Mouse (Mus musculus): ENCODE data around the gene Ptprb. TPM values are rescaled to one million over a fixed set of nuclear protein-coding genes. Genes with fewer than 3 reads are reported as not detected.

Ptprb gene
- polyA plus RNA-seq, 1 experiment from 2014 or later, result 3.4 TPM

DNA sequence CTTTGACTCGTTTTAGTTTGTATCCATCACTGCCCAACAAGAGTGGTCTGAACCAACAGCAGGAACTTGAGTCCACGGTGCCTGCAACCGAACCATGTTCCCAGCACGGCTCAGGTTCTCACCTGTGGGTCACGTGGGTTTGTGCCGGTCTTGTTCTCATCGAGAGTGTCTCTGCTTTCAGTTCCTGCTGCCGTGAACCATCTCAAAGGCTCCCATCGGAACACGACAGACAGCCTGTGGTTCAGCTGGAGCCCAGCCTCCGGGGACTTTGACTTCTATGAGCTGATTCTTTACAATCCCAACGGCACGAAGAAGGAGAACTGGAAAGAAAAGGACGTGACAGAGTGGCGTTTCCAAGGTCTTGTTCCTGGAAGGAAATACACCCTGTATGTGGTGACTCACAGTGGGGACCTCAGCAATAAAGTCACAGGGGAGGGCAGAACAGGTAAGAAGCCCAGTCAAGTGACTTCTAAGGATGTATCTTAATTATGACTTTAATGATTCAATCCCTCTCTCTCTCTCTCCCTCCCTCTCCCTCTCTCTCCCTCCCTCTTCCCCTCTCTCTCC lies 71.4 kb downstream of the Ptprb start:
- Histone ChIP-seq H3K4me2 (no peak overlapping the region), H3K9ac (no peak overlapping the region), H3K4me1 (replicated peaks) (peaks cover 5% of the 10 kb centered on the region; the same call in 1 of the 2 replicates), H3K27ac (replicated peaks) (no peak overlapping the region), H3K27me3 (no peaks in the 10 kb centered on the region), H3K36me3 (no peaks in the 10 kb centered on the region), H3K9me3 (no peaks in the 10 kb centered on the region), H3K4me3 (no peak overlapping the region)
- no peak for ATAC-seq (ENCODE audit: low read depth)
- 87% methylated on average over 15 of the region's 15 CpGs for WGBS

DNA sequence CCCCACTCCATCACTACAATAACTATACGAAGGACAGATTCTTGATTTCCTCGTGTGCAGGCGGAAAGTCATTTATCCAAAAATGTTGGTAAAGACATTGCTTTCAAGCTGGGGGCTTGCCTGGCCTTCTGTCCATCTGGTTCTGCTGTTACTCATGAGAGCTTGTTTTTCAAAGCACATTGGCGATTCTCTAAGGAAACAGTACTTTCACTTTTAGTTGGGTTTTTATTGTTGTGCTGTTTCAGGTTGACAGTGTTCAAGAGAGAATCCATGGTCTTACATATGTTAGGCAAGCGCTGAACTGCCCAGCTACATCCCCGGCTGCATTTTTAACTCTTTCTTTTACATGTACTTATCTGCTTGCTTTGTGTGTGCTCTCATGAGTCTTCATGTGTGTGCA lies 73.7 kb downstream of the Ptprb start:
- H3K36me3 ChIP-seq, result no peaks in the 10 kb centered on the region
- H3K9ac ChIP-seq, result no peak overlapping the region
- H3K4me3 ChIP-seq, result no peak overlapping the region
- no peaks in the 10 kb centered on the region for H3K27me3 ChIP-seq
- no peak overlapping the region for H3K27ac ChIP-seq (replicated peaks)
- no peaks in the 10 kb centered on the region for H3K9me3 ChIP-seq
- peaks cover 17% of the 10 kb centered on the region for H3K4me1 ChIP-seq (replicated peaks)
- no peak for ATAC-seq (ENCODE audit: low read depth)
- H3K4me2 ChIP-seq, result no peak overlapping the region
- 95% methylated on average over 6 of the region's 6 CpGs for WGBS

DNA sequence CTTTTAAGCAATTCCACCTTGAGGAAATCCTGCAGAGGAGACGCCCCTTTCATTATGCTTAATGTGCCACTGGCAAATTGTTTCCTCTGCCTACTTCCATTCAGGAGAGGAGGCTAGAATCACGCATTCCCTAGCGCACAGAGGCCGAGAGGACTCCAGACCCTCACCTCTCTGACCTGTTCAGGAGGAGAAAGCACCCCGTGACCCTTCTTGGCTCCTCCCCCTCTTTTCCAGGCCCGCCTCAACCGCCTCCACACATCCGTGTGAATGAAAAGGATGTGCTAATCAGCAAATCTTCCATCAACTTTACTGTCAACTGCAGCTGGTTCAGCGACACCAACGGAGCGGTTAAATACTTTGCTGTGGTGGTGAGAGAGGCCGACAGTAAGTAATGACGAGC lies 75.2 kb downstream of the Ptprb start:
- H3K9ac ChIP-seq, result no peak overlapping the region
- H3K4me1 ChIP-seq (replicated peaks), result peaks cover 24% of the 10 kb centered on the region
- H3K36me3 ChIP-seq, result no peaks in the 10 kb centered on the region
- H3K4me2 ChIP-seq, result no peak overlapping the region
- H3K27me3 ChIP-seq, result no peaks in the 10 kb centered on the region
- no peak overlapping the region for H3K27ac ChIP-seq (replicated peaks)
- 22% methylated on average over 13 of the region's 13 CpGs for WGBS
- H3K4me3 ChIP-seq, result no peak overlapping the region
- H3K9me3 ChIP-seq, result no peaks in the 10 kb centered on the region
- ATAC-seq (ENCODE audit: low read depth), result no peak

DNA sequence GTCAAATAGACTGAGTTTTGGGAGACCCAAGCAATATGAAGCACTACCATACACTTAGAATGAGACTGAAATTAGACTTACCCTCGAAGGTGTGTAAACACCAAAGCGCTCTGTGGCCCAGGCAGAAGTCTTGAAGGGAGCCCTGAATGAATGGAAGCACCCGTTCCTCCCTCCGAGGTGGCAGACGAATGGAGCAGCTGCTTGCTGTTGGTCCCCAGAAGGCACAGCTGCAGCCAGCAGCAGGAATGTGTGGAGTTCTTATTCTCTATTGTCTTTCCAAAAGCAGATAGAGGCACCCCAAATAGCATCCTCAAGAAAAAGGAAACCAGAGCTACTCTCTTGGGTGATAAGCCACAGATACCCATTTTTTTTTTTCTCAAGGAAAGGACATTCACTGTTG lies 79.0 kb downstream of the Ptprb start:
- no peak overlapping the region for H3K9ac ChIP-seq
- no peak overlapping the region for H3K4me2 ChIP-seq
- H3K27me3 ChIP-seq, result no peaks in the 10 kb centered on the region
- H3K4me3 ChIP-seq, result no peak overlapping the region
- 44% methylated on average over 5 of the region's 5 CpGs for WGBS
- no peaks in the 10 kb centered on the region for H3K9me3 ChIP-seq
- no peak for ATAC-seq (ENCODE audit: low read depth)
- H3K36me3 ChIP-seq, result no peaks in the 10 kb centered on the region
- no peak overlapping the region for H3K27ac ChIP-seq (replicated peaks)
- H3K4me1 ChIP-seq (replicated peaks), result peaks cover 31% of the 10 kb centered on the region

DNA sequence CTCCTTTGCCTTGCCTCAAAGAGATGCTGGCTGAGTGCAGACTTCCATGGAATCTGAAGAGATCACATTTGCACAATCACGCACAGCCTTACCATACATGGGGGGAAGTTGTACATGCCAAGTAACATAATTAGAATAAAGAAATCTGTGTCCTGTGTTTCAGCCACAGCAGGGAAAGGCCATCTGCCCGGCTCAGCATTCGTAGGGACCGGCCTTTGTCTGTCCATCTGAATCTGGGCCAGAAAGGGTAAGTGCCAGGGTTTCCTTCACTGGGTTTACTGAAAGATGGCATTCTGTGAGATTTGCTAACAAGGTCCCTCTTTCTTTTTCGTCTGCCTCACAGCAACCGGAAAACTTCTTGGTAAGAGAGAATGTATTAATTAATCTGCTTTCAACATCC lies 86.9 kb downstream of the Ptprb start:
- Histone ChIP-seq H3K27me3 (peaks cover 17% of the 10 kb centered on the region), H3K4me3 (no peak overlapping the region), H3K9ac (no peak overlapping the region), H3K36me3 (no peaks in the 10 kb centered on the region), H3K9me3 (no peaks in the 10 kb centered on the region), H3K27ac (replicated peaks) (peak overlapping the region; percentile 64), H3K4me2 (no peak overlapping the region), H3K4me1 (replicated peaks) (peaks cover 21% of the 10 kb centered on the region)
- ATAC-seq (ENCODE audit: low read depth), result peak; percentile 89
- 38% methylated on average over 6 of the region's 6 CpGs for WGBS

DNA sequence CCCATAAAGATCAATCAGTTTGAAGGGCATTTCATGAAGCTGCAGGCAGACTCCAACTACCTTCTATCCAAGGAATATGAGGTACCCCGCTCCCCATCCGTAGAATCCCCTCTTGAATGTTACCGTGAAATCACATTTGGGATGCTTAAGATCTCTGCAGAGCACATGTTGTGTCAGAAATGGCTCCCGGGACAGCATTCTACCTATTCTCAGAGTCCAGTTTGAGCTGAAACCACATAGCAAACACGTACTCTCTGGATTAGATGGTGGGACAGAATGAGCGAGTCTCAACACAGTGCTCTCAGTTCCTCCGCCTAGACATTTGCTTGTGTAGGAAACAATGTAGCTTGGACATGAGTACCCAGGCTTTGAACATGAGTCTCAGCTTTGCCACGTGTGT lies 87.3 kb downstream of the Ptprb start:
- Histone ChIP-seq H3K36me3 (no peaks in the 10 kb centered on the region), H3K27ac (replicated peaks) (peak overlapping the region; percentile 64), H3K27me3 (peaks cover 19% of the 10 kb centered on the region), H3K4me3 (no peak overlapping the region), H3K9ac (no peak overlapping the region), H3K9me3 (no peaks in the 10 kb centered on the region), H3K4me1 (replicated peaks) (peaks cover 21% of the 10 kb centered on the region), H3K4me2 (no peak overlapping the region)
- peak; percentile 84 for ATAC-seq (ENCODE audit: low read depth)
- WGBS, result 51% methylated on average over 8 of the region's 8 CpGs

DNA sequence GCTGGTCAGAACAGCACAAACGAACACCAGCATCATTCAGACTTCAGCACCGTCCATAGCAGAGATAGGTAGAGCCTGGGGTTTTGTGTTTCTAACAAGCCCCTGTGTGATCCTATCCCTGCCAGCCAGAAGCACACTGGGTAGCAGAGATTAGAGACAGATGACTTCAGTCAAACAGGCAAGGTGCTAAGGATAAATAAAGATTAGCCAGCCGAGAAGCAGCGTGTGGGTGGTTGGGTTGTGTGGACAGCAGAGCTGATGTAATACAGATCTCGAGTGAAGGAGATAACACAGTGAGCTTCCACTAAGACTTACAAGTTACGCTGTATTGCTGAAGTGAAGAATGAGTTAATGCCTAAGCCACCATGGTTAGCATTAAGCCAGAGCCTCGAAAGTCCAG lies 89.4 kb downstream of the Ptprb start:
- Histone ChIP-seq H3K36me3 (no peaks in the 10 kb centered on the region), H3K4me3 (no peak overlapping the region), H3K9ac (no peak overlapping the region), H3K27me3 (peaks cover 28% of the 10 kb centered on the region), H3K27ac (replicated peaks) (no peak overlapping the region), H3K4me2 (no peak overlapping the region), H3K9me3 (no peaks in the 10 kb centered on the region), H3K4me1 (replicated peaks) (peaks cover 14% of the 10 kb centered on the region)
- 71% methylated on average over 7 of the region's 7 CpGs for WGBS
- ATAC-seq (ENCODE audit: low read depth), result no peak

DNA sequence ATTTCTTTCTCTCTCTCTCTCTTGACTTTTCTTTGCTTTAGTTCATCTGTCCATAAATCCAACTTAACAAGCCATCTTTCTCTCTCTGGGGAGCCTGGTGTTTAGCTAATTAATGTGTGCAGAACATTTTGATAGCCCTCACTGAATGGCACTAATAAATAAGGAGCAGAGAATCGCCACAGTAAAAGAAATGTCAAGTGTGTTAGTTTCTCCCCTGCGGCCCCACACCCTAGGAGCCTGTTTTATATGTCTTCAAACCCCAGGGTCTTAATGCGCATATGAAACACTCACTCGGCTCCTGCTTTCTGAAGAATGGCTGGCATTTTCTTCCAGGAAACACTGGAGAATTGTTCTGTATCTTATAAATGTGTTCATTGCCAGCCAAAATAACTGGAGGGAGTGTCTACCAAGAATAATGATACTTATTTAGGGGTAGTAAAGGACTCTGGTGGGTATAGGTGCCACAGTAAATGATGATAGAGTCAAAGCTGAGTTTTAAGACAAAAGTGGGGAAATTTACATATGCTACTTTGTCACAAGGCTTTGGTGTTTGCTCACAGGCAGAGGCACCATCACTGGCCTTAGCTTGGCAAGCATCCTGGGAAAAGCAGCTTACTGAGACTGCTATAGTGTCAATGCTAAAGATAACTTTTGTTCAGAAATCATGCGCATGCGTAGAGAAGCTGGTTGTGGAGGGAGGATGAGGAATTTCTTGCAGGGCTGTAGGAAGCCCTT lies 95.8 kb downstream of the Ptprb start:
- H3K27ac ChIP-seq (replicated peaks), result peak overlapping the region; percentile 49
- ATAC-seq (ENCODE audit: low read depth), result peak; percentile 92

DNA sequence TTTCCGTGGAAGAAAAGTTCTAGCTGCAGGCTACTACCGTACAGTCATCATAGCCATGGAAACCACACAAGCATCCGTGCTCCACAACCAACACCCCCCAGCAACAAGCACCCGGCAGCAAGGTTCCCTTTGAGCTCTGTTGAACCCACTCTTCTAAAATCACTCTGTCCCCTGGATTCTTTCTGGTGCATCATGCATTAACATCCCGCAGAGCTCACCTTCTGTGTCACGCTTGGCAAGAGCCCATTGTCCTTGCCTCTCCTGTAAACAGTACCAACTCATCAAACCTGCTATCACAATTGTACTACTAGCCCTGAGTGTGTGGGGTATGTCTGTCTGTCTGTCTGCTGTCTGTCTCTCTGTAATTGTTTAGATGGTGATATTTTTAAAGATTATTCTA lies 98.8 kb downstream of the Ptprb start:
- ATAC-seq (ENCODE audit: low read depth), result no peak
- H3K4me1 ChIP-seq (replicated peaks), result peaks cover 16% of the 10 kb centered on the region; the same call in 1 of the 2 replicates
- H3K36me3 ChIP-seq, result no peaks in the 10 kb centered on the region
- no peak overlapping the region for H3K9ac ChIP-seq
- no peak overlapping the region for H3K27ac ChIP-seq (replicated peaks)
- peaks cover 6% of the 10 kb centered on the region for H3K27me3 ChIP-seq
- no peaks in the 10 kb centered on the region for H3K9me3 ChIP-seq
- 84% methylated on average over 6 of the region's 6 CpGs for WGBS
- H3K4me3 ChIP-seq, result no peak overlapping the region
- no peak overlapping the region for H3K4me2 ChIP-seq

More for the DNA sequence above, 95.8 kb downstream of the Ptprb start:
- H3K27me3 ChIP-seq, result peaks cover 17% of the 10 kb centered on the region
- H3K9ac ChIP-seq, result no peak overlapping the region
- no peaks in the 10 kb centered on the region for H3K9me3 ChIP-seq
- H3K36me3 ChIP-seq, result no peaks in the 10 kb centered on the region
- 10% methylated on average over 6 of the region's 6 CpGs for WGBS
- peak overlapping the region; percentile 16; the same call in 1 of the 2 replicates for H3K4me2 ChIP-seq
- H3K4me3 ChIP-seq, result no peak overlapping the region
- H3K4me1 ChIP-seq (replicated peaks), result peaks cover 16% of the 10 kb centered on the region; the same call in 1 of the 2 replicates

DNA sequence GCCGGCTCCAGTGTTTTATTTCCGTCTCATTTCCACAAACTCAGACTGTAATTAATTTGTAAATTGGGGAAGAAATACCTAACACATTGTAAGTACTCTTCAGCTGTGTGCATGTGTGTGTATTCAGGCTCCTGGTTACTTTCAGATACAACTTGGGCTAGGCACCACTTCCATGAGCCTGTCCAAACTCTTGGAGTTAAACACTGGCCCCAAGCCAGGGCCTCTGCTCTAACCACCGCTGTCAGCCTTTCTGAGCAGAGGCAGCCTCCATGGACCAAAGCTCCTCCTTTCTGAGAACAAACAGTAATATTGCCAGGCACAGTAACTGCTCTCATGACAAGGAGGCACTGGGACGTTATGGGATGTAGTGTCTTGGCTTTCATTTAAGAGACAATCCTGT lies 101.5 kb downstream of the Ptprb start:
- ATAC-seq (ENCODE audit: low read depth), result no peak
- no peak overlapping the region for H3K9ac ChIP-seq
- no peak overlapping the region for H3K27ac ChIP-seq (replicated peaks)
- no peaks in the 10 kb centered on the region for H3K9me3 ChIP-seq
- peaks cover 29% of the 10 kb centered on the region for H3K27me3 ChIP-seq
- H3K36me3 ChIP-seq, result no peaks in the 10 kb centered on the region
- no peak overlapping the region for H3K4me2 ChIP-seq
- H3K4me1 ChIP-seq (replicated peaks), result no peaks in the 10 kb centered on the region
- WGBS, result 82% methylated on average over 4 of the region's 4 CpGs
- H3K4me3 ChIP-seq, result no peak overlapping the region

DNA sequence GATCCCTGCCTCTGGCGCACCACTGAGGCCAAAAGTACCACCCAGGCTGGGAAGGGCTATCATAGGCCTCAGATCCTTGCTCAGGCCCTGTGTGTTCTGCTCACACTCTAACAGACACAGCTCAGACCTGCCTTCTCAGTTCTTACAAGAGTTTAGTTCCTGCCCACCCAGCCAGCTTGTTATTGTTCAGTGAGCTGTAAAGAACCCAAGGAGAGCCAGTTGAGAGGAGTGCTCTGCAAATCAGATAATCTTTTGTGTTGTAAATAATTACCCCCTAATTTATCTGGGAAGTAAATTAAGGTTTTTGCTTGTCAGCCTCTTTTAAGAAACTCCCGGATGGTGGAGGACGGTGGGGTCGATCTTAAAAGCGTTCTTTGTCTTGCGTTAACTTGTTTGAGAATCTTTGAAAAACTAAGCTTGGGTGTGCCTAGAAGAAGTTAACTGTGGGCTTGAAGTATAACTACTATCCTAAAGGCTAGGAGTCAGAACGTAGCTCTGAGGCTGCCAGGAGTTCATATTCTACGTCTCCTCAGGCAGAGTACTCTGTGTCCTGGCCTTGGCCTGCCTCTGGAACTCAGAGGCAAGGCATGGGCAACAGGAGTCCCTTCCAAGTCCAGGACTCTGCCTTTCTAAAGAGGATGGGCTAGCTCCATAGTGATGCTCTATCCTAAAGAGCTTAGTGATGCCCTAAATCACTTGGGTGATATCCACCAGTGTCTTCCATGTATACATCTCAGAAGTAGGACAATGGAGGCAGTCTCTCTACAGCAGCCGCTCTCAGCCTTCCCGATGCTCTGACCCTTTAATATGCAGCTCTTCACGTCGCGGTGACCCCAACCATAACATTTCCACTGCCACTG lies 107.7 kb downstream of the Ptprb start:
- H3K4me2 ChIP-seq, result no peak overlapping the region
- no peaks in the 10 kb centered on the region for H3K9me3 ChIP-seq
- 0 out of 2 replicates have a peak, but pooled peaks have one; percentile 42 for ATAC-seq (ENCODE audit: low read depth)
- H3K9ac ChIP-seq, result no peak overlapping the region
- 23% methylated on average over 13 of the region's 13 CpGs for WGBS
- no peak overlapping the region for H3K4me3 ChIP-seq
- peaks cover 34% of the 10 kb centered on the region for H3K27me3 ChIP-seq
- H3K36me3 ChIP-seq, result no peaks in the 10 kb centered on the region
- peaks cover 19% of the 10 kb centered on the region for H3K4me1 ChIP-seq (replicated peaks)
- no peak overlapping the region for H3K27ac ChIP-seq (replicated peaks)

DNA sequence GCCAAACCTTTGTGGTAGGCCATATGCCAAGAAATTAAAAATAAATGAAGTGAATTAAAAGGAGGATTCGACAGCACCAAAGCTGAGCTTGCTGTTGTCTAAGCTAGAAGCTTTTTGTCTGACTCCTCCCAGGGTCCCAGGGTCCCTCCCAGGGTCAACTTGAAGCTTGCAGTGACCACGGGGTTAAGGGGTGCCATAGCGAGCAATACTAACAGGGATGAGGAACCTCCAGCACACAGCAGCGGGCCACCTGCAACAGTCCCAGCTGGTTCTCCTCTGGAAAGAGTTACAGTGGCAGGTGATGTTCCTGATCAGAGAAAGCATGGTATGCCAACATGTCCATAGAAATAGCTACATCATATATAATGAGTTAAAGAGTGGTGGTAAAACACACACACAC lies 109.1 kb downstream of the Ptprb start:
- no peak for ATAC-seq (ENCODE audit: low read depth)
- no peak overlapping the region for H3K4me2 ChIP-seq
- H3K4me3 ChIP-seq, result no peak overlapping the region
- H3K9me3 ChIP-seq, result no peaks in the 10 kb centered on the region
- H3K4me1 ChIP-seq (replicated peaks), result peaks cover 24% of the 10 kb centered on the region
- H3K27ac ChIP-seq (replicated peaks), result no peak overlapping the region
- H3K9ac ChIP-seq, result no peak overlapping the region
- WGBS, result 69% methylated on average over 4 of the region's 4 CpGs
- H3K27me3 ChIP-seq, result peaks cover 34% of the 10 kb centered on the region
- H3K36me3 ChIP-seq, result no peaks in the 10 kb centered on the region
